Mouse (Mus musculus) CH12F3 (cell line): ENCODE data around the gene Ppp1r13l.

ENCODE experiments used
- in situ Hi-C: fragments of 300-500 bp; cut with MboI; formaldehyde crosslinking; loops from 2 replicates; pipeline ENCODE4 v1.14.3; 2020; ENCODE audit warnings: low sequenced_read_pairs

The Ppp1r13l gene

DNA sequence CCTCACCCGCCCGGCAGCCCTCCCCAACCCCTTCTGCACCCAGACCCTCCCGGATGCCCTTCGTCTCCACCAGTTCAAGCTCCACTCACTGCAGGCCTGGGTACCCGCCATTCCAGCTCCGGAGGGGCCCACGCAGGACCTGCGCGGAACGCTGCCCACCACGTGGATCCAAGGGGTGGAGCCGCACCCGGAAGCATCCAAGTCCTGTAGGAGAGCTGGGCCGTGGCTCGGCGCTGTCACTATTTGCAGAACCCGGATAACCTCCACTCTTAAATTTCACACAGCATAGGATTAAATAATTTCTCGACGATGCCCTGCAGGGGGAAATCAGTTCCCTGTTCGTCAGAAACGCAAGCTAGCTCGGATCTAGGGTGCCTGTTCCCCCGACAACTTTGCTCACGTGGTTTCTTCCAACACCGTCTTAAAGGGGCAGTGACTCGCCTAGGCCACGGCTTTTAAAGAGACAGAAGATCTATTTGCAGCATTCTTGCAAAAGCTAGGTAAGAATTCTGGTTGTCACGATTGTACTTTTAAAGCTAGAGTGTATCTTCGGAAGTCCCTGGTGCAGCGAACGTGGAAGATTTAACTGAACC is at the start of gene Ppp1r13l, which contains the start of gene Cd3eap:
TSS of gene Ppp1r13l (plus strand) at position 451 of the 593 bp plus-strand sequence.
TSS of gene Cd3eap (minus strand) at position 185 of the 593 bp plus-strand sequence.
- in situ Hi-C loops: no loop called here

- in situ Hi-C loops: loop anchor here (5.0 kb wide), 1 partner anchor 32 kb away; the partner anchor contains the start of gene Ercc1
Observed at GRCm38 (mm10) chr7:19309884-19310641, 49.5 kb upstream of the Ppp1r13l start, which contains the start of gene Fosb. Fosb (minus strand) TSS chr7:19310051.

DNA sequence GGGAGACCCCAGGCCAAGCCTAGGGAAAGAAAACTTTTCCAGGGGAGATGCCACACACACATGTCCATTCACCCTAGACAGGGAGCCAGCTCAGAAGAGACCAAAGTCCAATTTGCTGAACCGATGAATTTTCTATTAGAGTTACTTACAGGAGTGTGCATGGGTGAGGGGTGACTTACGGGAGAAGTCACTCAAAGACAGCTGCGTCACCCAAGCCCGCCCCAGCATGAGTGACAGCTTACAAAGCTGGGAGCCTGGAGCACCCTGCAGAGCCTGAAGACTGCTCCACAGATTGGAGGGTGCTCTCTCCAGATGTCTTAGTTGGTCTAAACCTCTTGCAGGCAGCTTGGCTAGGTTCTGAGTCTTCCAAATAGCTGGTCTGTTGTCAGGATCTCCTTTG is 47.6 kb upstream of the Ppp1r13l start:
- in situ Hi-C loops: no loop called here

DNA sequence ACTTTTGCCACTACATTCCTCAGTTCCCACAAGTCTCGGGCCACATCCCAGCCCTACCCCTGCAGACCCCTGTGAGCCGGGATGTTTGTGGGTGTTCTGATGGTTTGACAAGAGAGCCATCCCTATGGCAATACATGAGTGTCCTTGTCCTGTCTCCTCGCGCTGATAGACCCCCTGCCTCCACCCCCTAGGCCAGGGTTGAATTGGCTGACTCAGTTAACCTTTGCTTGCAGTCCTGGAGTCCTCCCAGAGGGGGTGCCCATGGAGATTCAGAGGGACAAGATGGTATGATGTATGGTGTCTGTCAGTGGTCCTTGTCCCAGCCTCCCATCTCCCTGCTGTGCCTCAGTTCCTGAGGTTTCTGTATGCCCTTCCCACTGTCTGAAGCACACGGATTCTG is 45.5 kb upstream of the Ppp1r13l start:
- in situ Hi-C loops: no loop called here

- in situ Hi-C loops: no loop called here
Observed at GRCm38 (mm10) chr7:19316451-19317161, 42.9 kb upstream of the Ppp1r13l start.

- in situ Hi-C loops: no loop called here
Observed at GRCm38 (mm10) chr7:19318201-19318600, 41.3 kb upstream of the Ppp1r13l start.

- in situ Hi-C loops: no loop called here
Observed at GRCm38 (mm10) chr7:19318676-19319075, 40.9 kb upstream of the Ppp1r13l start.

GRCm38 (mm10) chr7:19319458-19319857 is 40.1 kb upstream of the Ppp1r13l start:
- in situ Hi-C loops: no loop called here

DNA sequence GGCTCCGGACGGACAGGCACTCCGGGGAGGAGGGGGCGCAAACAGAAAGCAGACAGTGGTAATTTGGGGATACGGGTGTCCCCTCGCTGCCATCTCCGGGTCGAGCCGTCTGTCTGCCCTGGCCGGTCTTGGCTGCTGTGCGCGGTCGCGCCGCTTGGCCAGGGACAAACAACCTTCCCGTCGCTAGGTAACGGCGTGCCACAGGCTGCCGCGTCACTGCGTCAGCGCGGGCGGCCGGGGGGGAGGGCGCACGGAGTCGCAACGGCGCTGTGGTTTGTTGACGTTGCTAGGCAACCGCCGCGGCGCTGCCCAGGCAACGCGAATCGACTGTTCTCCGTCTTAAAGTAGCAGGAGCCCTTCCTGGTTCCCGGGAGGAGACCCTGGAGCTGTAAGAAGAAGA is 39.6 kb upstream of the Ppp1r13l start:
- in situ Hi-C loops: no loop called here

DNA sequence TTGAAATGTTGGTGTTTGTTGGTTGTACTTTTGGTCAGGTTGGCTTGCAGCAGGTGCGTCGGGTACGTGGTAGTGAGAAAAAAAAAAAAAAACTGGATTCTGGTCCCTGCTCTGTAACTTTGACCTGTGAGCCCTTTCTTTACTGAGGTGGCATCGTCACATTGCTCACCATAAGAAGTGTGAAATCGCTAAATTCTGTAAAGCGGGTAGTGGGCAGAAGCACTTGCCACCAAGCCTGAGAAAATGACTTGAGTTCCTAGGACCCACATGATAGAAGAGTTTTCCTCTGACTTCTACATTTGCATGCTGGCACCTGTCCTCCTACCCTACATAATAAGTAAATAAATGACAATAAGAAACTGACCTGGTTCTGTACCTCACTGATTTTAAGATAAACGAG is 38.9 kb upstream of the Ppp1r13l start:
- in situ Hi-C loops: no loop called here

- in situ Hi-C loops: no loop called here
Observed at GRCm38 (mm10) chr7:19321464-19321863, 38.1 kb upstream of the Ppp1r13l start.

- in situ Hi-C loops: no loop called here
Observed at GRCm38 (mm10) chr7:19322489-19322888, 37.1 kb upstream of the Ppp1r13l start.

GRCm38 (mm10) chr7:19324221-19324620 is 35.3 kb upstream of the Ppp1r13l start:
- in situ Hi-C loops: no loop called here

DNA sequence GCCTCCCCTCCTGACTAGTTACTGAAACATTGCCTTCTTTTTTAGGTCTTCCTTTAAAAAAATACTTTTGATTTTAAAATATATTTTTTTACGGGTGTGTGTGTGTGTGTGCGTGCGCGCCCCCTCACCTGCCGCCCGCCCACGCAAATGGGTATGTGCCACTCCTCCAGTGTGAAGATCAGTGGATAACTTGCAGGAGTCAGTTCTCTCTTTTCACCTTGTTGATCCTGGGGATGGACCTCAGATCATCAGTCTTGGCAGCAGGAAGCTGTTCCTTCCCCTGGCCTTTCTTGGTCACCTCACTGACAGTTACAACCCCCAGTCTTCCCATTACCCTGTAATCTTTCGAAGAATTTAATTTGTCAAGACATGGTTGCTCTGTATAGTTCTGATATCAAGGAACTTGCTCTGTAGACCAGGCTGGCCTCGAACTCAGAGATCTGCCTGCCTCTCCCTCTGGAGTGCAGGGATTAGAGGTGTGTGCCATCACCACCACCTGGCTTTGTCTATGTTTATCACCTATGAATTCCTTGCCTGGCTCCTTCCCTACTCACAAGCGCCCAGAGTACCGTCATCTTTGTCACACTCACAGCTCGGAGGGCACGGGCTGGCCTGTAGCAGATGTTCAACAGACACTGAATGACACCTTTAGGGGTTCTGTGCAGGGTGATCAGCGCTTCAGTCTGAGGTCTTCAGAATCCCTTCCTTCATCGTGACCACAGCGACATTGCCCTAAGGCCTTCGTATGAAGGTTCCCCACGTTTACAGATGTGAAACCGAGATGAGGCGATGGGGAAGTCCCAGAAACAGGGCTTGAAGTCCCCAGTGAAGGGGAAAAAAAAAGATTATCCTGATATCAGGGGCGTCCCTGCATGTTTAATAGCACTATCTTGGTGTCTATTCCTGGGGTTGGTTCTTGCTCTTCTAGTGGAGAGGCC is 34.0 kb upstream of the Ppp1r13l start:
- in situ Hi-C loops: no loop called here

- in situ Hi-C loops: no loop called here
Observed at GRCm38 (mm10) chr7:19326359-19326758, 33.2 kb upstream of the Ppp1r13l start.

DNA sequence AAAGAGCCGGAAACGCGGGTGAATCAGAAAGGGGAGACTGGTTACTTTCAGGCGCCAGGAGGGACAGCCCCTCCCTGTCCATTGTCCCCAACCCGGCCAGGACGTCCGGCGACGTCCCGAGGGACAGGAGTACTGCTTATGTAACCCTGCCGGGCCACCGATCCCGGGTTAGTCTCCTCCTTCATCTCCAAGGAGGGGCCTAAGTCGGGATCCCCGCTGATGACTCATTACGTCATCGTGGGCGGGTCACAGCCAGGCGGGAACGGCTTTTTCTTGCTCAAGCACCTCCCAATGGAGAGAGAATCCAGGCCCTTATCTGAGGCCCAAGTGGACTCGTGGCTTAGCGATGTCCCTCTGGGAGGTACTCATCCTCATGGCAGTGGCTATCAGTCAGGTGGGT is 32.4 kb upstream of the Ppp1r13l start:
- in situ Hi-C loops: no loop called here

DNA sequence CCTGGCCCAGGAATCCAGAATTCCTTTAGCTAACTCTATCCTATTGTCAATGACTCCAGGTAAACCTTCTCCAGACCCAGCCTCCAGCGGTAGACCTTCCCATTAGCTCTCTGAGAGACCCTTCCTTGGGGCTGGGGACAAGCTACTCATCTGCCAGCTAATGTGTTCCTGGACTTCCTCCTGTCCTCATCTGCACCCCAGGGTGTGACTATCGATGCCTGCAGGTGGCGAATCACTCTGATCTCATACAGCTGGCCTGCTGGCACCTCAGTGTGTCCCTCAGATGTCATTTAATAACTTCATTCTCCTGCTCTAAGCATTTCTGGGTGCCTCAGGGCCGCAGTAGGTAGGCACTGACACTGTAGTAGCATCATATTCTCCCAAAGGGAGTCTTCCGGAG is 31.8 kb upstream of the Ppp1r13l start:
- in situ Hi-C loops: no loop called here

DNA sequence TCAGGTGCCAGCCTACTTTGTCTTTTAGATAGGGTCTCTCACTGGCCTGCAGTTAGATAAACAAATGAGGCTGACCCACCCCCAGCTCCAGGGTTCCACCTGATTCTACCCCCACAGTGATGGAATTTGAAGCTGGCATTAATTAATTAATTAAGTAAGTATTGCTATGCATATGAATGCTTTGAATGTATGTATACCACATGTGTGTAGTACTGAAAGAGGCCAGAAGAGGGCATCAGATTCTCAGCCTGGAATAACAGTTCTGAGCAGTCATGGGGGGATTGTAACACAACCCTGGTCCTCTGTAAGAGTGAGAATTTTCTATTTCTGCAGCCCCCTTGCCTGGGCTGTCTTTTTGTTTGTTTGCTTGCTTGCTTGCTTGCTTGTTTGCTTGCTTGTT is 31.1 kb upstream of the Ppp1r13l start:
- in situ Hi-C loops: no loop called here

DNA sequence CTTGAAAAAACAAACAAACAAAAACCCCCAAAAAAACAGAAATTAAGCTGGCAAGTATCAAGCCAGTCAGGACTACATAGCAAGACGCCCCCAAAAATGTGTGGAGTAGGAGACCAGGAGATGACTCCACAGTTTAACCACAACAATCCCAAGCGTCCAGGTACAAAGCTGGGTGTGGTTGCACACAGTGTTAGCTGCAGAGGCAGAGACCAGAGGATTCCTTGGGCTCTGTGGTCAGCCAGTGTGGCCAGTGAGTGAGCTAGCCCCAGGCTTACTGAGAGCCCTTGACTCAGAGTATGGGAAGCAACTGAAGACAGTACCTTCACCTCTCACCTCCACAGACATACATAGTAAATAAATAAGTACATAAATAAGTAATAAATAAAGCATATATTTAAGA is 27.6 kb upstream of the Ppp1r13l start:
- in situ Hi-C loops: no loop called here

DNA sequence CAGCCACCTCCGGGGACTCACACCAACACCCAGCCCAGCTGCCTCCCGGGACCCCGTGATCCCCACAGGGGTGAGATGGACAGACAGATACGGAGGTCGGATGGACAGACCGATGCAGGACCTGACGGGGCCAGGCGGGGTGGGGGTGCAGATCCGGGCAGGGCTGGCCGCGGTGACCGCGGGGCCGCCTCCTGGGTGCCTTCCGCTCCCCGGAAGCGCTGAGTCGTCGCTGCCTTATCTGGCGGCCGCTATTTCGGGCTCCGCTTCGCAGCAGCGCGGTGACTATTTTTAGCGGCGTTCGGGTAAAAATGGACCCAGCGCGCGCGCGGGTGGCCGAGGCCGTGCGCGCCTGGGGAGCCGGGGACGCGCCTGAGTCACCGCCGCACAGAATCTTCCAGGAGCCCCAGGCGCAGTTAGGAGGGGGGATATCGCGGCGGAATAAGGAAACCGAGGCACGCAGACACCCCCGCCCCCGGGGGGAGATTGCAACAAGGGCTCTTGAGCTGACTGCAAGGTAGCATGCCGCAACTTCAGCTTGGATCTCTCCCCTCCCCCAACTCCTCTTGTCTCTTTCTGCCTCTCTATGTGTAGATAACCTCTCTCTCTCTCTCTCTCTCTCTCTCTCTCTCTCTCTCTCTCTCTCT is 26.7 kb upstream of the Ppp1r13l start:
- in situ Hi-C loops: no loop called here
